Mouse (Mus musculus): ENCODE measurements around the gene Pex16.

- TF ChIP-seq POLR2A (IDR thresholded peaks at IDR 0.05; ENCODE audit: insufficient read depth, low read depth, low read length) (no peak), CTCF (IDR thresholded peaks at IDR 0.05; ENCODE audit: insufficient read depth, low read depth, low read length) (no peak)
Observed at GRCm38 (mm10) chr2:92395535-92395934, 21.1 kb downstream of the Pex16 start.
